Mouse (Mus musculus) midbrain, embryonic 10.5 days (tissue): ENCODE measurements around the gene Rcvrn. TPM values are rescaled to one million over a fixed set of nuclear protein-coding genes. Genes with fewer than 3 reads are reported as not detected.
A peak's percentile ranks its signal among the peaks of the same experiment; 100 is the strongest.

ENCODE experiments used
- DNase-seq: peaks from one replicate; pipeline ENCODE4 v3.0.0-alpha.2; 2017; ENCODE audit warnings: low spot score
- H3K27ac ChIP-seq: fragments of 300-500 bp; sonication (generic); replicated peaks from 2 replicates; pipeline ENCODE4 v1.5.1; 2016; ENCODE audit warnings: mild to moderate bottlenecking
- H3K27me3 ChIP-seq: fragments of 300-500 bp; sonication (generic); 2 replicates; pipeline ENCODE4 v1.6.1; 2016; ENCODE audit warnings: low read depth, mild to moderate bottlenecking; ENCODE audit not compliant: poor library complexity, severe bottlenecking
- H3K36me3 ChIP-seq: fragments of 300-500 bp; sonication (generic); 2 replicates; pipeline ENCODE4 v1.6.1; 2016; ENCODE audit warnings: mild to moderate bottlenecking, moderate library complexity
- H3K4me1 ChIP-seq: fragments of 300-500 bp; sonication (generic); 2 replicates; pipeline ENCODE4 v1.6.1; 2016
- H3K4me3 ChIP-seq: fragments of 300-500 bp; sonication (generic); 2 replicates; pipeline ENCODE4 v1.5.1; 2016; ENCODE audit warnings: mild to moderate bottlenecking, moderate library complexity
- H3K9me3 ChIP-seq: fragments of 300-500 bp; sonication (generic); replicated peaks from 2 replicates; pipeline ENCODE4 v1.6.1; 2016; ENCODE audit warnings: mild to moderate bottlenecking
- WGBS: fragments of 180-500 bp; shearing (Covaris S2); methylation state at CpG from one replicate; pipeline ENCODE4 v1.1.7; 2016; 5-methylcytosine and 5-hydroxymethylcytosine counted together
- polyA plus RNA-seq: library from polyadenylated mRNA; unstranded; fragments of >200 nt; fragmentation: Nextera tagmentation; extraction: Ambion mirVana; gene quantifications from 2 replicates; pipeline ENCODE4 v1.2.1, GENCODE M21; 2016

The Rcvrn gene
- polyA plus RNA-seq: not detected in 2 replicates

DNA sequence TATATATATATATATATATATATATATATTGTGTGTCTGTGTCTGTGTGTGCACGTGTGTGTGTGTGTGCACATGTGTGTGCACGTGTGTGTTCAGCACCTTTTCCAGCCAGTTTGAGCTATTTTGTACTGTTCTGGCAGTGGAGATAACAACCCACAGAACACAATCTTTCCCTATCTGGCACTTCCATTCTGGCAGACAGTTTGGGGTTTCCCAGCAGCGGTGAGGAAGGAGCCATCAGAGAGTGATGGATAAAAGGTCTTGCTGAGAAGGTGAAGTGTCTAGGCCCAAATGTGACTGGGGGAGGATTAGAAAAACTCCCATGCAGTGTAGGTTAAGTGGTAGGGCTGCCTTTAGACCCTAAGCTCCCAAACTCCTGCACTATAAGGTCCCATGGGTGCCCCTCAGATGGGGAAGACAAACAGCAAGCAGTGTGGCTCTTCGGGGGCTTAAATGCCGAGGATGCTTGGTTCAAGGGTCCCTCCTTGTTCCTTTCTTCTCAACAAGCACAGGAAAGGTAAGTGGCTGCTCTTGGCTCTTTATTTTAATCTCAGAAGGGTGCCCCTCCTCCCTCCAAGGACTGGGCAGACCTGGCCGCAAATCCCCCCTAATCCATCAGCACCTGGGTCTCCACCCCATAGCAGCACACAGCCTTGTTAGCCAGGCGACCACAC lies at the start of gene Rcvrn:
TSS of gene Rcvrn (plus strand) at position 624 of the 674 bp plus-strand sequence.
- H3K36me3 ChIP-seq: no peaks in the 10 kb centered on the region
- 64% methylated on average over 7 of the region's 7 CpGs for WGBS
- H3K27me3 ChIP-seq: 0 out of 2 replicates have a peak, but pooled peaks cover 6% of the 10 kb centered on the region
- DNase-seq: no peak
- H3K27ac ChIP-seq: no peak within 1 kb of the TSS
- H3K9me3 ChIP-seq: no peaks in the 10 kb centered on the region
- H3K4me1 ChIP-seq: peaks cover 7% of the 10 kb centered on the region; the same call in 1 of the 2 replicates
- no peak within 1 kb of the TSS for H3K4me3 ChIP-seq

DNA sequence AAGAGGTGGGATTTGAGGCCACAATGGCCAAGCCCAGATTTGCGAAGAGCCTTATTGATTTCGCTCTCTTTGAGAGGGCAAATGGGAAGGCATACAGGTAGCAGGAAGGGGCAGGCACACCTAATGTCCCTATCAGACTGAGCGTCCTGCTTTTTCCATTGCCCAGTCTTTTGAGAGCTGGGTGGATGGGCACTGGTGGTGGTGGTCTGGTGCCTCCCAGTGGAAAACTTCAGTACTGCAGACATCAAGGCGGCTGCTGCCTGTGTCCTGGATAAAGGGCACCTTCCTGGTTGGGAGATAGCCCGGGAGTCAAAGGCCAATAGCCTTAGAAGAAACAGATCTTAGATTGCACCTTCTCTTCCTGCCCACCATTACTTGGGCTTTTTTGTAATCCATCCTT lies 47.4 kb upstream of the Rcvrn start:
- no peak overlapping the region for H3K27ac ChIP-seq
- peak; percentile 74 for DNase-seq
- H3K4me1 ChIP-seq: peaks cover 8% of the 10 kb centered on the region
- no peaks in the 10 kb centered on the region for H3K9me3 ChIP-seq
- H3K27me3 ChIP-seq: no peaks in the 10 kb centered on the region
- 35% methylated on average over 5 of the region's 5 CpGs for WGBS
- no peak overlapping the region for H3K4me3 ChIP-seq
- no peaks in the 10 kb centered on the region for H3K36me3 ChIP-seq

DNA sequence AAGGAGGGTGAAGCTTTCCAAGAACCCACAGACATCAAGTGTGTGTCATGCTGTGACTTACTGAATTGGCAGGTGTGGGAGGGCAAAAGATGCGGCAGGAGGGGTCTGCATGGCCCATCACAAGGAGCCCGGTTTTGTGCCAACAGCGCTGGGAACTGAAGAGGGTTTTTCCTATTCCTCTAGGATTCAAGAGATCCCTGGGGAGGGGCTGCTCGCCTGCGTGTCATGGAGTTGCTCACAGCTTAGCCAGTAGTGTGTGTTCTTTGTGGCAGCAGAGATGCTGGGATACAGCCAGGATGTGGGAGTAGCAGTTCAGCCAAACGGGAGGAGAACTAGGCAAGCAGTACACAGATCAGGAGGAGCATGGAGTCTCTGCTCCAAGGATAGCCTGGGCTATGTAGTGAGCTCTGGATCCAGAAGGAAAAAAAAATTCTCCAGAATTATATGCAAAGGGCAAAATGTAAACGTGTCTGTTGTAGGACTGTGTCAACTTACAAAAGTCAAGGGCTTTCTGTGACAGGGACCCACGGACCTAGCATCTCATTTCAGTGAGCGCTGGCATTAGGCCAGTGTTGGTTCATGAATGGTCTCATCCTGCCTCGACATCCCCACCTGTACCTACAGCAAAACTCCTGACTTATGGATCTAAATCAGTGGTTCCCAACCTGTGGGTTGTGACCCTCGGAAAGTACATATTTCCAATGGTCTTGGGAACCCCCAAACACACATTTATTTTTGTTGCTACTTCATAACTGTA lies 46.3 kb upstream of the Rcvrn start:
- Histone ChIP-seq H3K36me3 (no peaks in the 10 kb centered on the region), H3K9me3 (no peaks in the 10 kb centered on the region), H3K27me3 (no peaks in the 10 kb centered on the region), H3K4me3 (no peak overlapping the region), H3K4me1 (peaks cover 17% of the 10 kb centered on the region), H3K27ac (no peak overlapping the region)
- no peak for DNase-seq
- 82% methylated on average over 11 of the region's 11 CpGs for WGBS

DNA sequence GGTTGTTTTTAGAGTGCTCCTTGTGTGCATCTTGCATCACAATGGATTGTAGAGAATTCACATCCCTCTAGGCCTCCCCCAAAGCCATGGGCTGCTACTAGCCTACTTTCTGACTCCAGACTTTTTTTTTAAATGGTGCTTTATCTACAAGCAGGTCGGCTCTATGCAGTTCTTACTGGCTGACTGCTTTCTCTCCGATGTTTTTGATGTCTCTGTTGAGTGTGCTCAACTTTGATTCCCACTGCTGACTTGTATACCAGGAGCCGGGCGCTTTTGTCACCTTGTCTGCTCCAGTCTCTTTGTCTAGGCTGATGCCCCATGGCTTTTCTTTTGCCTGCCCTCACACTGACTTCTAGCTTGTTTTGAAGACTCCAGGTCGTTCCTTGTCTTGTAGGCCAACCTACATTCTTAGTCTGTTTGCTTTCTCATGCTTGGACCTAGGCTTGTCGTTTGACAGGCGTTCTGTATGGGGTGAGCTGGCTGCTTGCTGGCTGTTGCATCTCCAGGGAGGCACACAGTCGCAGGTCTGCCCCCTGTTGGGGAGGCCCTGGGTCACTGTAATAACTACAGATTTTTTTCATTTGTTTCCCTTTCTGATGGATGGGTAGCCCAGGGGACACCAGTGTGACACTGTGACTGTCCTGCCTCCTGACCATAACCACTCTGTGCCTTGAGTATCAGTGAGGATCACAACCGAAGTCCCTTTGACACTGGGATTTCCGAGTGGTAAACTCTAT lies 45.0 kb upstream of the Rcvrn start:
- Histone ChIP-seq H3K4me1 (peaks cover 17% of the 10 kb centered on the region), H3K4me3 (no peak overlapping the region), H3K36me3 (no peaks in the 10 kb centered on the region), H3K27ac (no peak overlapping the region), H3K9me3 (no peaks in the 10 kb centered on the region), H3K27me3 (no peaks in the 10 kb centered on the region)
- DNase-seq: no peak
- 57% methylated on average over 10 of the region's 10 CpGs for WGBS

DNA sequence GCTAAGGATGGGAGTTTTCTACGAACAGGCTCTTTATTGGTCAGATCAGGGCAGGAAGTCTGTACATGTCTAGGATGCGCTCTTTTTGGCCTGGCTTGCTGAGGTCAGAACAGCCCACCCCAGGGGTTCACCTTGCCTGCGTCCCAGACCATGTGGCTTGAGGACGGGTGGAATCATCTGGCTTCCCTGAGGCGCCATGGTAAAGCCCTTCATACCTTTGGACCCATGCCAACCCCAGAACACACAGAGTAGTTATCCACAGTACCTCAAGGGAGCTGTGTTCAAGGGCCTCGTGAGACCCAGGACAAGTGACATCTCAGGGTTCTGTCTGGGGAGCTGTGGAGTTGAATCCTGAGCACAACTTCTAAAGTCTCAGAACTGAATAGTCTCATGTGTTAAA lies 43.4 kb upstream of the Rcvrn start:
- 86% methylated on average over 6 of the region's 6 CpGs for WGBS
- H3K4me1 ChIP-seq: peaks cover 17% of the 10 kb centered on the region
- no peaks in the 10 kb centered on the region for H3K9me3 ChIP-seq
- H3K4me3 ChIP-seq: no peak overlapping the region
- DNase-seq: no peak
- no peaks in the 10 kb centered on the region for H3K27me3 ChIP-seq
- H3K36me3 ChIP-seq: no peaks in the 10 kb centered on the region
- H3K27ac ChIP-seq: no peak overlapping the region

DNA sequence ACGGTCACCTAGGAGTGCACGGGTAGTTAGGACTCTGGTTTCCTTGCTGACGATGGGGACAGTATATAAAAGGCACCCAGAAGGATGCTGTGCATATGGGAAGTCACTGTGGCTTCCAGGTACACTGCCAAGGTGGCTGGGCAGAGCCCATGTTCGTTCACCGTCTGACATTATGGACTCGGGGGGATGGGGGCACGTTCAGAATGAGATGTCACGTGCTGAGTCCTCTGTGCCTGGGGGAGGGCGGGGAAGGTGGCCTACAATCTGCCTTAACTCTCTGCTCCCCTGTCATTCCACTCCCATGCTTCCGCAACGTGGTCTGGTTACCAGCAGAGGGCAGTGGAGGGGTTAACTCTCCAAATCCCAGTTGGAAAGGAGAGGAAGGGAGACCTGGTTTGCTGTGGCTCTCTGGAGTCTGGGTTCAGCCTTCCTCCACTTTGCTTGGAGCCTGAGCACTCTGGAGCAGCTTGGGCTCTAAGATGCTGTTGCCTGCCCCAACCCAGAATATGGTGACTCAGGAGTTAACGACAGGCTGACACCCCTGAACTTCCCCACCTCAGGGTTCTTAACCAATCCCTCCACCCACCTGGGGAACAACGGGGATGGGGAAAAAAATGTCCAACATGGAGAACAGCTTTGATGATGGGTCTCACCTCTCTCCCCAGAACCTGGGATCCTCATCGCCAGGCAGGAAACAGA lies 42.8 kb upstream of the Rcvrn start:
- Histone ChIP-seq H3K9me3 (no peaks in the 10 kb centered on the region), H3K36me3 (no peaks in the 10 kb centered on the region), H3K27me3 (no peaks in the 10 kb centered on the region), H3K27ac (no peak overlapping the region), H3K4me3 (peak overlapping the region; percentile 34), H3K4me1 (peaks cover 17% of the 10 kb centered on the region)
- WGBS: 18% methylated on average over 14 of the region's 14 CpGs
- DNase-seq: peak; percentile 65

DNA sequence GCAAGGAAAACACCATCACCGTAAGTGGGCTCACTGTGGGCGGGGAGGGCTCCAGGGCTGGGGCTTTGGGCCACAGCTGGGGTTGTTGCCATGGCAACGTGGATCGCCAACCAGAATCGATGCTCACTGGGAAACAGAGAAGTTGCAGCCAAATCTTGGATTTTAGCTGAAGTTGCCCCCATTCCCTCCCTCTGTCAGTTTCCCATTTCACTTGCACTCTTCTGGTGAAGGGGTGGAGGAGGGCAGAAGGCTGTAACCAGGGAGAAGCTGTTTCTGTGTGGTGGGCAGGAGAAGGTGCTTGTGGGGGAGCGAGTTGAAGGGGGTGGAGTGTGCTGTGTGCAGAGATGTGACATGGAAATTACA lies 42.3 kb upstream of the Rcvrn start:
- DNase-seq: peak; percentile 44
- Histone ChIP-seq H3K9me3 (no peaks in the 10 kb centered on the region), H3K27me3 (no peaks in the 10 kb centered on the region), H3K36me3 (no peaks in the 10 kb centered on the region), H3K4me3 (peak overlapping the region; percentile 34), H3K27ac (no peak overlapping the region), H3K4me1 (peaks cover 18% of the 10 kb centered on the region)
- 29% methylated on average over 6 of the region's 6 CpGs for WGBS

DNA sequence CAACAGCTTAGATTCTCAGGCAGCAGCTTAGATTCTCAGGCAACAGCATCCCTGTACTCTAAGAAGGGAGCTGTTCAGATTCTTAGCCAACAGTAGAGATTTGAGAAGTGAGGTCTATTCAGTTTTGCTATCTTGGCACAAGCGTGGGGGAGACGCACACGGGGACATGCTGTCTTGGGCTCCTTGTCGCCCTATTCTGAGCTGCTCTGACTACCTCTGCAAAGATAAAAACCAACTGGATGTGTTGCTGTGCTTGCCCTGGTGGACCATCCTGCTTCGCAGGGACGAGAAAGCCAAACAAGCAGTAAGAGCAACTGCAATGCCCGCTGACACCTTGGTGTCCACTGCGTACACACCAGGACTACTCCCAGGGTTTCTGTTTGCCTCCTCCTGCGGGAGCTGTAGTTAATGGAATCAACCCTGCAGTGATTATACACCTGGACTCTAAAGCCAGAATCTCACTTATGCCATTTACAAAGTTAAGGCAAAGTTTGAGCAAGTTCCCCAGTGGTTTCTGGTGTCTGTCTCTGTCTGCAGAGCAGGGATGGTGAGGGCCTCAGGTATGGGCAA lies 41.5 kb upstream of the Rcvrn start:
- WGBS: 86% methylated on average over 9 of the region's 9 CpGs

DNA sequence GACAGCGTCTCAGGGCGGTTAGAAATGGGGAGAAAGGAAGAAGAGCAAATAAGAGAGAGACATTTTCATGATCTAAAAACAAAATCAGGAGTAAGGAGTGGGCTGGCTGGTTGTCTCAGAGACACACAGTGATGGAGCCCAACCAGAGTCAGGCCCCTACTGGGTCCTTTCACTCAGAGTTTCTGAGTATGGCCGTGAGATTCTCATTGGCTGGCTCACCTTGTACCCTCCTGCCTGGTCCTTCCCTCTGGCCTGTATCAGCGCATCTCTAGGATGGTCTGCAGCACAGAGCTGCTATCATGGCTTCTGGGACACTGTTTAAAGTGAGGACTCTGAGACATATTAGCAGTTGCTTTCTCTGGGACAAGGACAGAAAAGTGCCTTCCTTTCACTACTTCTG lies 40.6 kb upstream of the Rcvrn start:
- Histone ChIP-seq H3K36me3 (no peaks in the 10 kb centered on the region), H3K4me3 (no peak overlapping the region), H3K27ac (no peak overlapping the region), H3K4me1 (peaks cover 19% of the 10 kb centered on the region), H3K9me3 (no peaks in the 10 kb centered on the region), H3K27me3 (no peaks in the 10 kb centered on the region)
- WGBS: 90% methylated on average over 4 of the region's 4 CpGs
- no peak for DNase-seq

More for the DNA sequence above, 41.5 kb upstream of the Rcvrn start:
- H3K4me1 ChIP-seq: peaks cover 19% of the 10 kb centered on the region
- no peaks in the 10 kb centered on the region for H3K9me3 ChIP-seq
- no peak overlapping the region for H3K27ac ChIP-seq
- DNase-seq: no peak
- H3K27me3 ChIP-seq: no peaks in the 10 kb centered on the region
- no peaks in the 10 kb centered on the region for H3K36me3 ChIP-seq
- H3K4me3 ChIP-seq: no peak overlapping the region

DNA sequence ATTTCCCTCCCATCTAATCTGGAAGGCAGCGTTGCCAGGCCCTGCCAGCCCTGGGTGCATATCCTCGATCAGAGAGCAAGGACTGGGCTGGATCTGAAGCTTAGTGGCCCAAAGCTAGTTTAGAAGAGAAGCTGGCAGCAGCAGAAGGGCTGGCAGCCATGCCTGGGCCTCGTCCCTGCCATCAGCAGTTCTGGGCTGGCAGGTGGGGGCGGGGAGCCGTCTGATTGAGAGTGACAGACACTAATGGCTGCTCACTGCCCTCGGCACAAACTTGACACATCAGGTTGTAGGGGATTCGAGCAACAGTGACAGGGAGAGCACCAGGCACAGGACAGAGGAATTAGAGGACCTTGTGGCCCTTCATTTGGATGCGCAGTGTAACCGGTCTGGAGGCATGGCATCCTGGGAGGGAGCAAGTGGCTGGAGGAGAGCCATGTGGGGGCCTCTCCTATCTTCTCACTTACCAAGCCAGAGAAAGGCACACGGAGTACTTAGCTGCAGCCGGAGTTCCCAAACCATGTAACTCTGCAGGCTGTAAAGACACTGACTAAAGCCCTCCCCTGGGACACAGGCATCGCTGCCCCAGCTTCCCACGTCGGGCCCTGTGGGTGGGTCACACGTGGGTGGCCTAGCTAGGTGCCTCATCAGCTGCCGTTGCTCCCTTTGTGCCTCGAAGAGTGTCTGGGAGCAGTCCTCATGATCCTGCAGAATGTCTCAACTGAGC lies 39.7 kb upstream of the Rcvrn start:
- Histone ChIP-seq H3K4me3 (no peak overlapping the region), H3K4me1 (peaks cover 19% of the 10 kb centered on the region), H3K27me3 (no peaks in the 10 kb centered on the region), H3K9me3 (no peaks in the 10 kb centered on the region), H3K27ac (no peak overlapping the region; the same call in 1 of the 2 replicates), H3K36me3 (no peaks in the 10 kb centered on the region)
- WGBS: 79% methylated on average over 17 of the region's 17 CpGs
- no peak for DNase-seq

DNA sequence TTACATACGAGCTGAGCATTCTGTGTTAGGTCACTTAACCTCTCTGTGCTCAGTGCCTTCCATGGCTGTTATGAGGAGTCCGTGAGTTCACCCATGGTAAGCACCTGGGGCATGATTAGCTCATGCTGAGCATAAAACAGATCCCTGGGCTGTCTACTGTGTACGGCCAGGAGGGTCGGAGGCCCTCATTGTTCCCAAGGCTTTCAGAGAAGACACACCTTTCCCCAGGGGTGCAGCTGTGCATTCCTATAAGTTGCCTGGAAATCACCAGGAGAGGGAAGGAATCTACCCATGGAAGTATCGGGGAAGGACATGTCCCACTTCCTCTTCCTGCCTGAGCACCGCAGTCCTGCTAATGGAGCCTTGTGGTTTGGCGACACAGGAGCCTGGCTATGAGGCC lies 38.8 kb upstream of the Rcvrn start:
- Histone ChIP-seq H3K36me3 (no peaks in the 10 kb centered on the region), H3K27me3 (no peaks in the 10 kb centered on the region), H3K4me3 (no peak overlapping the region), H3K4me1 (peaks cover 19% of the 10 kb centered on the region), H3K9me3 (no peaks in the 10 kb centered on the region), H3K27ac (no peak overlapping the region)
- 85% methylated on average over 7 of the region's 7 CpGs for WGBS
- DNase-seq: no peak

DNA sequence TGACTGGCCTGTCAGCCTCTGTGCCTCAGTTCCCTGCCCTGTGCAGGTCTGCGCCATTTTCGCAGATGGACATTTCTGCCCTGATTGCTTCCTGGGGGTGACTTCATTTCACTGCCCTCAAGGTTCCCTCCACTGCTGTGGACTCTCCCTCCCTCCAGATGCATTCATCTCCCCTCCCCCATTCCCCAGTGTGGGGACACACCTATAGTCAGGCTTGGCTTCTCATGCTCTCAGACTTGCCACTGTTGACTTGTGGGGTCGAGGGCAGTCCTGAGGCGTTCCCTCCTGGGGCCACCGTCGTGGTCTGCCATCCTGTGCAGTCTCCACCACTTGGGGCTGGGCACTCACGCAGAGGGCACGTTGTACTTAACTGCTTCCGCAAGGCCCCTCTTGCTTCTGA lies 38.3 kb upstream of the Rcvrn start:
- Histone ChIP-seq H3K4me3 (no peak overlapping the region), H3K4me1 (peaks cover 19% of the 10 kb centered on the region), H3K36me3 (no peaks in the 10 kb centered on the region), H3K27me3 (no peaks in the 10 kb centered on the region), H3K27ac (no peak overlapping the region), H3K9me3 (no peaks in the 10 kb centered on the region)
- no peak for DNase-seq
- 91% methylated on average over 9 of the region's 9 CpGs for WGBS
